Mouse (Mus musculus) lung, postnatal 0 days (tissue): ENCODE data around the gene Pklr. TPM values are rescaled to one million over a fixed set of nuclear protein-coding genes. Genes with fewer than 3 reads are reported as not detected.

ENCODE experiments used
- ATAC-seq: fragments of 200-750 bp; cut with Nextera tagmentation; 2 replicates; pipeline ENCODE4 v1.8.0; 2017; ENCODE audit warnings: moderate library complexity
- DNase-seq: peaks from one replicate; pipeline ENCODE4 v3.0.0-alpha.2; 2016; ENCODE audit warnings: low spot score
- H3K27ac ChIP-seq: fragments of 300-500 bp; sonication (generic); 2 replicates; pipeline ENCODE4 v1.5.1; 2014; ENCODE audit warnings: antibody characterized with exemption, mild to moderate bottlenecking, low read length, mixed read lengths
- H3K27me3 ChIP-seq: fragments of 300-500 bp; sonication (generic); replicated peaks from 2 replicates; pipeline ENCODE4 v1.6.1; 2014; ENCODE audit warnings: low read length, mixed read lengths; ENCODE audit not compliant: insufficient read depth
- H3K36me3 ChIP-seq: fragments of 300-500 bp; sonication (generic); 2 replicates; pipeline ENCODE4 v1.6.1; 2014; ENCODE audit warnings: low read length, mixed read lengths; ENCODE audit not compliant: insufficient read depth
- H3K4me1 ChIP-seq: fragments of 300-500 bp; sonication (generic); 2 replicates; pipeline ENCODE4 v1.6.1; 2014; ENCODE audit warnings: antibody characterized with exemption, low read depth, low read length, mixed read lengths; ENCODE audit not compliant: insufficient read depth
- H3K4me2 ChIP-seq: fragments of 300-500 bp; sonication (generic); replicated peaks from 2 replicates; pipeline ENCODE4 v1.6.1; 2014; ENCODE audit warnings: low read depth, mild to moderate bottlenecking, low read length, moderate library complexity, mixed read lengths
- H3K4me3 ChIP-seq: fragments of 300-500 bp; sonication (generic); 2 replicates; pipeline ENCODE4 v1.5.1; 2014; ENCODE audit warnings: low read depth, low read length
- H3K9ac ChIP-seq: fragments of 300-500 bp; sonication (generic); replicated peaks from 2 replicates; pipeline ENCODE4 v1.6.1; 2014; ENCODE audit warnings: low read depth, mild to moderate bottlenecking
- H3K9me3 ChIP-seq: fragments of 300-500 bp; sonication (generic); 2 replicates; pipeline ENCODE4 v1.6.1; 2016; ENCODE audit warnings: low read length, mixed read lengths
- CTCF ChIP-seq: IDR thresholded peaks from 2 replicates; pipeline ENCODE4 v1.5.1; 2016; ENCODE audit warnings: antibody characterized with exemption, mild to moderate bottlenecking
- EP300 ChIP-seq: IDR thresholded peaks from 2 replicates; pipeline ENCODE4 v1.6.1; 2016; ENCODE audit warnings: antibody characterized with exemption, mild to moderate bottlenecking, control low read depth
- WGBS: fragments of 180-500 bp; shearing (Covaris S2); extraction: QIAGEN DNeasy Blood & Tissue Kit; methylation state at CpG from one replicate; pipeline ENCODE4 v1.1.7; 2014; 5-methylcytosine and 5-hydroxymethylcytosine counted together
- polyA plus RNA-seq: library from polyadenylated mRNA; unstranded; fragments of >200 nt; fragmentation: Nextera tagmentation; extraction: Ambion mirVana; gene quantifications from 2 replicates; pipeline ENCODE4 v1.2.1, GENCODE M21; 2015

The Pklr gene
- polyA plus RNA-seq, 1 experiment from 2014 or later, result 0.14 TPM

- WGBS, result 12% methylated on average over 20 of the region's 20 CpGs
- Histone ChIP-seq H3K36me3 (0 out of 2 replicates have a peak, but pooled peaks cover 5% of the 10 kb centered on the region), H3K27ac (no peak overlapping the region), H3K4me1 (peaks cover 10% of the 10 kb centered on the region; the same call in 1 of the 2 replicates), H3K4me3 (peak overlapping the region; percentile 65; the same call in 1 of the 2 replicates), H3K9ac (no peak overlapping the region), H3K9me3 (no peaks in the 10 kb centered on the region), H3K4me2 (no peak overlapping the region; the same call in 1 of the 2 replicates), H3K27me3 (peaks cover 14% of the 10 kb centered on the region)
- no peak for DNase-seq
- no peak for TF ChIP-seq EP300
- no peak for TF ChIP-seq CTCF
- no peak for ATAC-seq
These were observed 44.0 kb upstream of the Pklr start for GRCm38 (mm10) chr3:89091811-89092508.

- TF ChIP-seq CTCF (no peak), EP300 (no peak)
These were observed 43.3 kb upstream of the Pklr start for GRCm38 (mm10) chr3:89092509-89093090.

GRCm38 (mm10) chr3:89093175-89093574, 42.8 kb upstream of the Pklr start, which contains the start of gene Rusc1:
Gene Rusc1, minus strand, starts transcription at chr3:89093311.
- peak; percentile 66 for ATAC-seq
- Histone ChIP-seq H3K4me1 (peaks cover 7% of the 10 kb centered on the region; the same call in 1 of the 2 replicates), H3K9me3 (no peaks in the 10 kb centered on the region), H3K9ac (no peak within 1 kb of the TSS), H3K4me2 (peak within 1 kb of the TSS; percentile 36), H3K36me3 (0 out of 2 replicates have a peak, but pooled peaks cover 5% of the 10 kb centered on the region), H3K27ac (no peak within 1 kb of the TSS), H3K4me3 (peak within 1 kb of the TSS; percentile 16; the same call in 1 of the 2 replicates), H3K27me3 (peaks cover 14% of the 10 kb centered on the region)
- peak; percentile 90 for DNase-seq
- 2% methylated on average over 18 of the region's 18 CpGs for WGBS
- TF ChIP-seq CTCF (no peak), EP300 (no peak)

More at GRCm38 (mm10) chr3:89092509-89093090, 43.3 kb upstream of the Pklr start:
- WGBS, result 30% methylated on average over 11 of the region's 11 CpGs
- Histone ChIP-seq H3K4me3 (peak overlapping the region; percentile 16; the same call in 1 of the 2 replicates), H3K4me2 (peak overlapping the region; percentile 36), H3K36me3 (0 out of 2 replicates have a peak, but pooled peaks cover 5% of the 10 kb centered on the region), H3K9me3 (no peaks in the 10 kb centered on the region), H3K27me3 (peaks cover 14% of the 10 kb centered on the region), H3K9ac (no peak overlapping the region), H3K4me1 (peaks cover 10% of the 10 kb centered on the region; the same call in 1 of the 2 replicates), H3K27ac (no peak overlapping the region)
- DNase-seq, result no peak
- ATAC-seq, result no peak

- Histone ChIP-seq H3K4me1 (peaks cover 4% of the 10 kb centered on the region; the same call in 1 of the 2 replicates), H3K9me3 (no peaks in the 10 kb centered on the region), H3K36me3 (0 out of 2 replicates have a peak, but pooled peaks cover 5% of the 10 kb centered on the region), H3K27ac (no peak overlapping the region), H3K9ac (no peak overlapping the region), H3K4me3 (no peak overlapping the region), H3K4me2 (no peak overlapping the region), H3K27me3 (peaks cover 14% of the 10 kb centered on the region)
- 65% methylated on average over 10 of the region's 10 CpGs for WGBS
- TF ChIP-seq EP300, result no peak
- TF ChIP-seq CTCF, result no peak
- ATAC-seq (no peak), DNase-seq (no peak)
These were observed 41.9 kb upstream of the Pklr start for GRCm38 (mm10) chr3:89094021-89094420.

GRCm38 (mm10) chr3:89100811-89101210, 35.1 kb upstream of the Pklr start, which contains the start of gene Gm43738:
Gene Gm43738, minus strand, starts transcription at chr3:89101099.
- no peaks in the 10 kb centered on the region for H3K27me3 ChIP-seq
- peak within 1 kb of the TSS; percentile 35; the same call in 1 of the 2 replicates for H3K27ac ChIP-seq
- no peak for DNase-seq
- no peaks in the 10 kb centered on the region for H3K9me3 ChIP-seq
- peak within 1 kb of the TSS; percentile 91 for H3K4me2 ChIP-seq
- 0 out of 2 replicates have a peak, but pooled peaks cover 3% of the 10 kb centered on the region for H3K36me3 ChIP-seq
- peaks cover 4% of the 10 kb centered on the region; the same call in 1 of the 2 replicates for H3K4me1 ChIP-seq
- H3K4me3 ChIP-seq, result peak within 1 kb of the TSS; percentile 66
- no peak for ATAC-seq
- no peak for TF ChIP-seq CTCF
- TF ChIP-seq EP300, result no peak
- peak within 1 kb of the TSS; percentile 35 for H3K9ac ChIP-seq
- WGBS, result 18% methylated on average over 7 of the region's 7 CpGs

GRCm38 (mm10) chr3:89101459-89101811, 34.5 kb upstream of the Pklr start:
- Histone ChIP-seq H3K9me3 (no peaks in the 10 kb centered on the region), H3K27me3 (no peaks in the 10 kb centered on the region), H3K36me3 (no peaks in the 10 kb centered on the region), H3K9ac (peak overlapping the region; percentile 35), H3K4me1 (peaks cover 4% of the 10 kb centered on the region; the same call in 1 of the 2 replicates), H3K4me2 (peak overlapping the region; percentile 91), H3K27ac (peak overlapping the region; percentile 35; the same call in 1 of the 2 replicates), H3K4me3 (peak overlapping the region; percentile 66)
- WGBS, result under 1% methylated on average over 19 of the region's 19 CpGs
- DNase-seq (no peak), ATAC-seq (peak; percentile 18)
- TF ChIP-seq EP300, result no peak
- no peak for TF ChIP-seq CTCF
